Mouse (Mus musculus): ENCODE measurements around the gene Hist1h4a. TPM values are rescaled to one million over a fixed set of nuclear protein-coding genes. Genes with fewer than 3 reads are reported as not detected.
A peak's percentile ranks its signal among the peaks of the same experiment; 100 is the strongest.
"Not testable (repeated sequence)": the region's sequence is repeated elsewhere in the genome, so short reads cannot be mapped to it uniquely, and the experiment has no call there.

Hist1h4a gene
- polyA plus RNA-seq, 1 experiment from 2014 or later, result 0.93 TPM

- Histone ChIP-seq H3K4me3 (peak overlapping the region; percentile 63), H3K27ac (peak overlapping the region; percentile 99), H3K4me1 (peaks cover 62% of the 10 kb centered on the region), H3K9ac (peak overlapping the region; percentile 92), H3K4me2 (peak overlapping the region; percentile 90), H3K27me3 (replicated peaks) (no peaks in the 10 kb centered on the region), H3K36me3 (no peaks in the 10 kb centered on the region), H3K9me3 (replicated peaks) (no peaks in the 10 kb centered on the region)
- 12% methylated on average over 1 of the region's 1 CpGs for WGBS (ENCODE audit: insufficient replicate concordance)
- ATAC-seq, result no peak
These were observed 4.1 kb upstream of the Hist1h4a start for GRCm38 (mm10) chr13:23765172-23765513.

GRCm38 (mm10) chr13:23764324-23765171, 3.5 kb upstream of the Hist1h4a start:
- H3K9ac ChIP-seq, result peak overlapping the region; percentile 92
- H3K4me3 ChIP-seq, result peak overlapping the region; percentile 63
- H3K27ac ChIP-seq, result peak overlapping the region; percentile 99
- ATAC-seq, result peak; percentile 44
- no peaks in the 10 kb centered on the region for H3K36me3 ChIP-seq
- H3K4me1 ChIP-seq, result peaks cover 62% of the 10 kb centered on the region
- 20% methylated on average over 12 of the region's 12 CpGs for WGBS (ENCODE audit: insufficient replicate concordance)
- H3K9me3 ChIP-seq (replicated peaks), result no peaks in the 10 kb centered on the region
- H3K27me3 ChIP-seq (replicated peaks), result no peaks in the 10 kb centered on the region
- H3K4me2 ChIP-seq, result peak overlapping the region; percentile 90

GRCm38 (mm10) chr13:23763586-23764323, 2.7 kb upstream of the Hist1h4a start, which contains the start of gene Hist1h1a:
TSS of gene Hist1h1a (plus strand) at chr13:23763666.
- 2% methylated on average over 34 of the region's 34 CpGs for WGBS (ENCODE audit: insufficient replicate concordance)
- Histone ChIP-seq H3K27me3 (replicated peaks) (no peaks in the 10 kb centered on the region), H3K4me3 (peak within 1 kb of the TSS; percentile 63), H3K9ac (peak within 1 kb of the TSS; percentile 92), H3K36me3 (no peaks in the 10 kb centered on the region), H3K27ac (peak within 1 kb of the TSS; percentile 99), H3K4me1 (peaks cover 65% of the 10 kb centered on the region), H3K4me2 (peak within 1 kb of the TSS; percentile 90), H3K9me3 (replicated peaks) (no peaks in the 10 kb centered on the region)
- ATAC-seq, result peak; percentile 47

GRCm38 (mm10) chr13:23763242-23763585, 2.2 kb upstream of the Hist1h4a start:
- Histone ChIP-seq H3K4me3 (peak overlapping the region; percentile 63), H3K27me3 (replicated peaks) (no peaks in the 10 kb centered on the region), H3K36me3 (no peaks in the 10 kb centered on the region), H3K4me2 (peak overlapping the region; percentile 90), H3K4me1 (peaks cover 68% of the 10 kb centered on the region), H3K9ac (peak overlapping the region; percentile 92), H3K27ac (peak overlapping the region; percentile 99), H3K9me3 (replicated peaks) (no peaks in the 10 kb centered on the region)
- ATAC-seq, result no peak
- WGBS (ENCODE audit: insufficient replicate concordance), result under 1% methylated on average over 10 of the region's 10 CpGs

- not testable (repeated sequence) for H3K27me3 ChIP-seq (replicated peaks); H3K9me3 ChIP-seq (replicated peaks); H3K36me3 ChIP-seq
- peak; percentile 59 for ATAC-seq
- peak within 1 kb of the TSS; percentile 63 for H3K4me3 ChIP-seq
- H3K9ac ChIP-seq, result peak within 1 kb of the TSS; percentile 92
- peak within 1 kb of the TSS; percentile 99 for H3K27ac ChIP-seq
- peak within 1 kb of the TSS; percentile 90 for H3K4me2 ChIP-seq
- under 1% methylated on average over 32 of the region's 52 CpGs for WGBS (ENCODE audit: insufficient replicate concordance)
- peaks cover 79% of the 10 kb centered on the region for H3K4me1 ChIP-seq
These were observed 1.1 kb upstream of the Hist1h4a start, which contains the start of gene Hist1h3a for GRCm38 (mm10) chr13:23761871-23762821. TSS of gene Hist1h3a (minus strand) at chr13:23762386.

- Histone ChIP-seq H3K27ac (peak overlapping the region; percentile 99), H3K4me1 (peaks cover 75% of the 10 kb centered on the region), H3K27me3 (replicated peaks) (no peaks in the 10 kb centered on the region), H3K4me3 (peak overlapping the region; percentile 63), H3K36me3 (no peaks in the 10 kb centered on the region), H3K9ac (peak overlapping the region; percentile 85), H3K4me2 (peak overlapping the region; percentile 90), H3K9me3 (replicated peaks) (no peaks in the 10 kb centered on the region)
- no peak for ATAC-seq
- under 1% methylated on average over 22 of the region's 27 CpGs for WGBS (ENCODE audit: insufficient replicate concordance)
These were observed 624 bp downstream of the Hist1h4a start for GRCm38 (mm10) chr13:23760240-23760971.

- ATAC-seq, result no peak
- peak overlapping the region; percentile 90 for H3K4me2 ChIP-seq
- no peaks in the 10 kb centered on the region for H3K27me3 ChIP-seq (replicated peaks)
- peak overlapping the region; percentile 99 for H3K27ac ChIP-seq
- no peaks in the 10 kb centered on the region for H3K9me3 ChIP-seq (replicated peaks)
- peak overlapping the region; percentile 85 for H3K9ac ChIP-seq
- peaks cover 75% of the 10 kb centered on the region for H3K4me1 ChIP-seq
- WGBS (ENCODE audit: insufficient replicate concordance), result 43% methylated on average over 1 of the region's 1 CpGs
- H3K4me3 ChIP-seq, result peak overlapping the region; percentile 63
- no peaks in the 10 kb centered on the region for H3K36me3 ChIP-seq
These were observed 1.2 kb downstream of the Hist1h4a start for GRCm38 (mm10) chr13:23759916-23760239.

GRCm38 (mm10) chr13:23759251-23759771, 1.7 kb downstream of the Hist1h4a start:
- Histone ChIP-seq H3K9me3 (replicated peaks) (no peaks in the 10 kb centered on the region), H3K27ac (peak overlapping the region; percentile 99), H3K4me2 (peak overlapping the region; percentile 90), H3K36me3 (no peaks in the 10 kb centered on the region), H3K27me3 (replicated peaks) (no peaks in the 10 kb centered on the region), H3K9ac (peak overlapping the region; percentile 85), H3K4me3 (peak overlapping the region; percentile 63; the same call in 1 of the 2 replicates), H3K4me1 (peaks cover 69% of the 10 kb centered on the region)
- WGBS (ENCODE audit: insufficient replicate concordance), result 86% methylated on average over 3 of the region's 3 CpGs
- no peak for ATAC-seq

GRCm38 (mm10) chr13:23757921-23758320, 3.1 kb downstream of the Hist1h4a start:
- ATAC-seq, result no peak
- H3K4me1 ChIP-seq, result peaks cover 67% of the 10 kb centered on the region
- H3K27me3 ChIP-seq (replicated peaks), result no peaks in the 10 kb centered on the region
- 36% methylated on average over 3 of the region's 3 CpGs for WGBS (ENCODE audit: insufficient replicate concordance)
- H3K4me3 ChIP-seq, result peak overlapping the region; percentile 48
- peak overlapping the region; percentile 85 for H3K9ac ChIP-seq
- peak overlapping the region; percentile 90 for H3K4me2 ChIP-seq
- H3K36me3 ChIP-seq, result no peaks in the 10 kb centered on the region
- H3K27ac ChIP-seq, result peak overlapping the region; percentile 99
- H3K9me3 ChIP-seq (replicated peaks), result no peaks in the 10 kb centered on the region

GRCm38 (mm10) chr13:23757211-23757773, 3.7 kb downstream of the Hist1h4a start:
- H3K27ac ChIP-seq, result peak overlapping the region; percentile 99
- peak overlapping the region; percentile 48 for H3K4me3 ChIP-seq
- H3K9ac ChIP-seq, result peak overlapping the region; percentile 85
- under 1% methylated on average over 17 of the region's 23 CpGs for WGBS (ENCODE audit: insufficient replicate concordance)
- H3K9me3 ChIP-seq (replicated peaks), result no peaks in the 10 kb centered on the region
- H3K4me2 ChIP-seq, result peak overlapping the region; percentile 90
- ATAC-seq, result peak; percentile 19
- H3K36me3 ChIP-seq, result no peaks in the 10 kb centered on the region
- H3K27me3 ChIP-seq (replicated peaks), result no peaks in the 10 kb centered on the region
- peaks cover 66% of the 10 kb centered on the region for H3K4me1 ChIP-seq

Measured in liver, embryonic 12.5 days (tissue).